ENCODE assay signal across 9 mouse cellular contexts in the genomic region with DNA sequence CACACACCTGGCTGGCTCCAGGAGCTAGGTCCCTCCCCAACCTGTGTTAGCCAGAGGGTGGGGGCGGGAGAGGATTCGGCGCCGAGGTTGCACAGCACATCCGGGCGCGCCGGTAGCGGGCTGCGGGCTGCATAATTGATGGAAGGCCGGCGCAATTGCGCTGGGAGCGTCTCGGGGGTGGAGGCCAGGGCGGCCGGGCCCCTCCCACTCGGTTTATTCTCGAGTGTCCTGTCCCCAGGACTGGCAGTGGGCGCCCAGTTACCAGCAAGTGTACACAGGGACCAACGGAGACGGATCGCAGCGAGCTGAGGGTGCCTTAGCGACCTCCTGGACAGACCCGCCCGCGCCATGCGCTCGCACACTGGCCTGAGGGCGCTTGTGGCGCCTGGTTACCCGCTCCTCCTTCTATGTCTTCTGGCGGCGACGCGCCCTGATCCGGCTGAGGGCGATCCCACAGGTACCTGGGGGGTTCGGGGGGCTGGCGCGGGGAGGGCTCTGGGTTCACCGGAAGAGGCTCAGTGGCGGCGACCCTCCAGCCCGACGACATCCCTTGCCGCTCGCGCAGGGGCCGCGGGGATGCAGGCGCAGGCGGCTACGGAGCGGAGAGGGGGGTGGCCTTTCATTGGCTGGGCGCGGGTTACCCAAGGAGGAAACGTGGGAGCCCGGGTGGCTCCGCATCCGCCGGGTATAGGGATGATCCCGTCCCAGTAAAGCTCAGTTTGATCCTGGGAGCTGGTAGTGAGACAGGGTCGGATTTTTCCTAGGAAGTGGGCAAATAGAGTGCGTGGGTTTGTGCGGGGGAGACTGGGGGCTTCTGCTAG. TPM values are rescaled to one million over a fixed set of nuclear protein-coding genes. Genes with fewer than 3 reads are reported as not detected.
A peak's percentile ranks its signal among the peaks of the same experiment; 100 is the strongest.
DNase-seq lines count a peak whose midpoint lies in the region; ATAC-seq and TF ChIP-seq lines count a peak whose summit lies in the region.
"Had no signal": no experiment of that assay in that cellular context is flagged by ENCODE, and none has a peak within 500 bp of the region (broad histone marks: within the 10 kb centered on the region; RNA-seq: fewer than 3 reads in every experiment).

A gene (minus strand): TSS at position 575 of the 821 bp plus-strand sequence.

- peak; percentile 57 for DNase-seq in layer of hippocampus, adult 11-12 months (ENCODE audit: low spot score)
- no peak for DNase-seq in layer of hippocampus, adult 9-10 months (ENCODE audit: low spot score)
- DNase-seq in kidney, adult 18-20 months: peak; percentile 29
- peak in 1 of 2 experiments; percentile 53 for DNase-seq in spleen, adult 2 months (ENCODE audit: low read depth in 1 of 2, low spot score in 2 of 2)

- peak within 1 kb of the TSS; percentile 78 for H3K9ac ChIP-seq in limb, embryonic 13.5 days
- H3K9ac ChIP-seq in midbrain, embryonic 12.5 days (replicated peaks): peak within 1 kb of the TSS; percentile 74

- WGBS in limb, embryonic 13.5 days: under 1% methylated on average over 66 of the region's 67 CpGs
- WGBS in midbrain, embryonic 12.5 days: under 1% methylated on average over 61 of the region's 67 CpGs
- under 1% methylated on average over 67 of the region's 67 CpGs for WGBS in spleen, adult 2 months

- peak within 1 kb of the TSS; percentile 70 for H3K4me3 ChIP-seq in limb, embryonic 13.5 days
- H3K4me3 ChIP-seq in midbrain, embryonic 12.5 days: peak within 1 kb of the TSS; percentile 66
- peak within 1 kb of the TSS; percentile 68 for H3K4me3 ChIP-seq in spleen, adult 2 months (ENCODE audit: extremely low read depth, insufficient read depth, insufficient read length)

- TF ChIP-seq POLR2A in spleen, adult 2 months (IDR thresholded peaks at IDR 0.05; ENCODE audit: low read depth, low read length): peak; percentile 20; the same call in 1 of the 2 replicates

- no peaks in the 10 kb centered on the region for H3K36me3 ChIP-seq in limb, embryonic 13.5 days
- no peaks in the 10 kb centered on the region for H3K36me3 ChIP-seq in midbrain, embryonic 12.5 days
- H3K36me3 ChIP-seq in spleen, adult 2 months (ENCODE audit: control insufficient read depth, insufficient read depth, low read length): no peaks in the 10 kb centered on the region
- H3K36me3 ChIP-seq: G1E had no signal

- peak; percentile 64 for ATAC-seq in common myeloid progenitor, adult 5-6 weeks (replicated peaks; ENCODE audit: low read depth, poor library complexity, severe bottlenecking)
- peak; percentile 53 for ATAC-seq in granulocyte monocyte progenitor cell, adult 5-6 weeks (replicated peaks; ENCODE audit: poor library complexity, severe bottlenecking)
- peak; percentile 77 for ATAC-seq in limb, embryonic 13.5 days (ENCODE audit: low FRiP score, low read depth)
- ATAC-seq in midbrain, embryonic 12.5 days (ENCODE audit: low FRiP score, low read depth): peak; percentile 91

- H3K27me3 ChIP-seq in limb, embryonic 13.5 days: peaks cover 4% of the 10 kb centered on the region; the same call in 1 of the 2 replicates
- H3K27me3 ChIP-seq in midbrain, embryonic 12.5 days: peaks cover 9% of the 10 kb centered on the region
- H3K27me3 ChIP-seq in spleen, adult 2 months (ENCODE audit: control insufficient read depth, insufficient read depth, low read length): peaks cover 9% of the 10 kb centered on the region

- no peak for TF ChIP-seq CTCF in spleen, adult 2 months (IDR thresholded peaks at IDR 0.05; ENCODE audit: extremely low read depth, insufficient read depth, insufficient read length, insufficient replicate concordance)

- H3K27ac ChIP-seq in limb, embryonic 13.5 days: no peak within 1 kb of the TSS
- peak within 1 kb of the TSS; percentile 81 for H3K27ac ChIP-seq in midbrain, embryonic 12.5 days (replicated peaks)
- peak within 1 kb of the TSS; percentile 89 for H3K27ac ChIP-seq in spleen, adult 2 months (ENCODE audit: insufficient read depth, low read length)

- H3K4me2 ChIP-seq in limb, embryonic 13.5 days (replicated peaks): peak within 1 kb of the TSS; percentile 94
- peak within 1 kb of the TSS; percentile 63 for H3K4me2 ChIP-seq in midbrain, embryonic 12.5 days (replicated peaks)

- H3K9me3 ChIP-seq in limb, embryonic 13.5 days: no peaks in the 10 kb centered on the region
- H3K9me3 ChIP-seq in midbrain, embryonic 12.5 days: no peaks in the 10 kb centered on the region

- H3K4me1 ChIP-seq in limb, embryonic 13.5 days: peaks cover 24% of the 10 kb centered on the region
- H3K4me1 ChIP-seq in midbrain, embryonic 12.5 days: peaks cover 19% of the 10 kb centered on the region
- H3K4me1 ChIP-seq in spleen, adult 2 months (ENCODE audit: control insufficient read depth, insufficient read depth, insufficient read length): peaks cover 14% of the 10 kb centered on the region

RNA-seq across cellular contexts. Expression of the gene that starts here (rescaled TPM):
- 0.24 and 0.27 TPM in 2 replicates for total RNA-seq in common myeloid progenitor, adult 5-6 weeks (2017)
- total RNA-seq in granulocyte monocyte progenitor cell, adult 5-6 weeks (2014; fragmentation: Nextera tagmentation): not detected in 2 replicates
- total RNA-seq in granulocyte monocyte progenitor cell, adult 5-6 weeks (2017): 0.17 and 0.82 TPM in 2 replicates
- 0.11 and 0.29 TPM in 2 replicates for polyA plus RNA-seq in limb, embryonic 13.5 days (2015; fragmentation: Nextera tagmentation; extraction: Ambion mirVana)
- 0.85 and 1.3 TPM in 2 replicates for polyA plus RNA-seq in midbrain, embryonic 12.5 days (2016; fragmentation: Nextera tagmentation; extraction: Ambion mirVana)
- polyA plus RNA-seq in spleen, adult 2 months (2012; rRNA removed): 0.15 and 0.38 TPM in 2 replicates
- polyA plus RNA-seq: G1E had no signal

Comparison
In these comparisons a context has a peak if more than half of its experiments do, and no peak if none do; other contexts are left out.
1. Peak in ATAC-seq in common myeloid progenitor, adult 5-6 weeks; RNA of the gene not detected or under 1 TPM.
2. Peak in ATAC-seq in granulocyte monocyte progenitor cell, adult 5-6 weeks; RNA of the gene not detected or under 1 TPM.
3. Peak in ATAC-seq, H3K4me3 ChIP-seq, H3K9ac ChIP-seq and H3K4me2 ChIP-seq in limb, embryonic 13.5 days; RNA of the gene not detected or under 1 TPM.